Mouse (Mus musculus) lung, postnatal 0 days (tissue): Measurements from ENCODE around the gene Entpd2.

Experiments
- CTCF ChIP-seq: IDR thresholded peaks from 2 replicates; pipeline ENCODE4 v1.5.1; 2016; ENCODE audit warnings: antibody characterized with exemption, mild to moderate bottlenecking
- EP300 ChIP-seq: IDR thresholded peaks from 2 replicates; pipeline ENCODE4 v1.6.1; 2016; ENCODE audit warnings: antibody characterized with exemption, mild to moderate bottlenecking, control low read depth

DNA sequence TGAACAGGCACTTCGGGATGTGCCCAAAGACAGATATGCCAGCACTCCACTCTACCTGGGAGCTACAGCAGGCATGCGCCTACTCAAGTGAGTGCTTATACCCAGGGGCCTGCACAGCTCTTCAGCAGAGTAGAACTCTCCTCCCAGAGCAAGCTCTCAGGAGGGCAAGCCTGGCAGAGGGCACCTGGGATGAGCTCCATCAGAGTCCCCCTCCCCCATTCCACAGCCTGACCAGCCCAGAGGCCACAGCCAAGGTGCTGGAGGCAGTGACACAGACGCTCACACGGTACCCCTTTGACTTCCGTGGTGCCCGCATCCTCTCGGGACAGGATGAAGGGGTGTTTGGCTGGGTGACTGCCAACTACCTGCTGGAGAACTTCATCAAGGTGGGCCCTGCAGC is 2.4 kb downstream of the Entpd2 start:
- no peak for TF ChIP-seq CTCF
- no peak for TF ChIP-seq EP300
